Mouse (Mus musculus): ENCODE measurements around the gene Fyb. TPM values are rescaled to one million over a fixed set of nuclear protein-coding genes. Genes with fewer than 3 reads are reported as not detected.

The Fyb gene
- polyA plus RNA-seq, 1 experiment: 190 TPM

- no peak for TF ChIP-seq CTCF (IDR thresholded peaks at IDR 0.05; ENCODE audit: control insufficient read depth, insufficient read depth, insufficient read length)
- no peak for TF ChIP-seq FOSL1 (IDR thresholded peaks at IDR 0.05; ENCODE audit: insufficient read depth, low read length, poor library complexity, severe bottlenecking)
- TF ChIP-seq MYOG (IDR thresholded peaks at IDR 0.05; ENCODE audit: control insufficient read depth, extremely low read depth, insufficient read length): no peak
- TF ChIP-seq USF1 (IDR thresholded peaks at IDR 0.05; ENCODE audit: low read depth): no peak
- TF ChIP-seq MYOD1 (IDR thresholded peaks at IDR 0.05; ENCODE audit: control insufficient read depth, insufficient read length, low read depth): no peak
- no peak for TF ChIP-seq MAX (IDR thresholded peaks at IDR 0.05)
- no peak for TF ChIP-seq CEBPB (IDR thresholded peaks at IDR 0.05; ENCODE audit: low read depth)
- Histone ChIP-seq H3ac (ENCODE audit: control insufficient read depth, insufficient read length, low read depth) (no peak overlapping the region), H3K79me3 (ENCODE audit: low read depth) (no peaks in the 10 kb centered on the region), H3K36me3 (ENCODE audit: control insufficient read depth, insufficient read depth) (no peaks in the 10 kb centered on the region), H3K27me3 (ENCODE audit: control insufficient read depth, insufficient read depth, insufficient read length) (no peaks in the 10 kb centered on the region), H3K79me2 (ENCODE audit: control insufficient read depth, insufficient read depth) (no peaks in the 10 kb centered on the region), H3K4me3 (ENCODE audit: insufficient read depth, poor library complexity, severe bottlenecking) (no peak overlapping the region)
These were observed 77.7 kb downstream of the Fyb start for GRCm38 (mm10) chr15:6600314-6600713.

- Histone ChIP-seq H3ac (ENCODE audit: control insufficient read depth, insufficient read length, low read depth) (no peak overlapping the region), H3K4me3 (ENCODE audit: insufficient read depth, poor library complexity, severe bottlenecking) (no peak overlapping the region), H3K79me2 (ENCODE audit: control insufficient read depth, insufficient read depth) (no peaks in the 10 kb centered on the region), H3K79me3 (ENCODE audit: low read depth) (no peaks in the 10 kb centered on the region), H3K27me3 (ENCODE audit: control insufficient read depth, insufficient read depth, insufficient read length) (no peaks in the 10 kb centered on the region), H3K36me3 (ENCODE audit: control insufficient read depth, insufficient read depth) (no peaks in the 10 kb centered on the region)
- no peak for TF ChIP-seq MAX (IDR thresholded peaks at IDR 0.05)
- no peak for TF ChIP-seq CEBPB (IDR thresholded peaks at IDR 0.05; ENCODE audit: low read depth)
- no peak for TF ChIP-seq FOSL1 (IDR thresholded peaks at IDR 0.05; ENCODE audit: insufficient read depth, low read length, poor library complexity, severe bottlenecking)
- no peak for TF ChIP-seq CTCF (IDR thresholded peaks at IDR 0.05; ENCODE audit: control insufficient read depth, insufficient read depth, insufficient read length)
- no peak for TF ChIP-seq USF1 (IDR thresholded peaks at IDR 0.05; ENCODE audit: low read depth)
- no peak for TF ChIP-seq MYOD1 (IDR thresholded peaks at IDR 0.05; ENCODE audit: control insufficient read depth, insufficient read length, low read depth)
- no peak for TF ChIP-seq MYOG (IDR thresholded peaks at IDR 0.05; ENCODE audit: control insufficient read depth, extremely low read depth, insufficient read length)
These were observed 78.7 kb downstream of the Fyb start for GRCm38 (mm10) chr15:6601330-6601729.

GRCm38 (mm10) chr15:6602003-6602402 is 79.3 kb downstream of the Fyb start:
- no peaks in the 10 kb centered on the region for H3K27me3 ChIP-seq (ENCODE audit: control insufficient read depth, insufficient read depth, insufficient read length)
- no peak overlapping the region for H3K4me3 ChIP-seq (ENCODE audit: insufficient read depth, poor library complexity, severe bottlenecking)
- TF ChIP-seq CEBPB (IDR thresholded peaks at IDR 0.05; ENCODE audit: low read depth) (no peak), CTCF (IDR thresholded peaks at IDR 0.05; ENCODE audit: control insufficient read depth, insufficient read depth, insufficient read length) (no peak), USF1 (IDR thresholded peaks at IDR 0.05; ENCODE audit: low read depth) (no peak), MYOG (IDR thresholded peaks at IDR 0.05; ENCODE audit: control insufficient read depth, extremely low read depth, insufficient read length) (no peak), MAX (IDR thresholded peaks at IDR 0.05) (no peak), MYOD1 (IDR thresholded peaks at IDR 0.05; ENCODE audit: control insufficient read depth, insufficient read length, low read depth) (no peak)
- no peaks in the 10 kb centered on the region for H3K79me3 ChIP-seq (ENCODE audit: low read depth)
- H3K36me3 ChIP-seq (ENCODE audit: control insufficient read depth, insufficient read depth): no peaks in the 10 kb centered on the region
- H3K79me2 ChIP-seq (ENCODE audit: control insufficient read depth, insufficient read depth): no peaks in the 10 kb centered on the region
- no peak overlapping the region for H3ac ChIP-seq (ENCODE audit: control insufficient read depth, insufficient read length, low read depth)

GRCm38 (mm10) chr15:6610703-6611102 is 88.0 kb downstream of the Fyb start:
- no peaks in the 10 kb centered on the region for H3K27me3 ChIP-seq (ENCODE audit: control insufficient read depth, insufficient read depth, insufficient read length)
- no peaks in the 10 kb centered on the region for H3K79me2 ChIP-seq (ENCODE audit: control insufficient read depth, insufficient read depth)
- H3K4me3 ChIP-seq (ENCODE audit: insufficient read depth, poor library complexity, severe bottlenecking): no peak overlapping the region
- H3K36me3 ChIP-seq (ENCODE audit: control insufficient read depth, insufficient read depth): no peaks in the 10 kb centered on the region
- H3ac ChIP-seq (ENCODE audit: control insufficient read depth, insufficient read length, low read depth): no peak overlapping the region
- H3K79me3 ChIP-seq (ENCODE audit: low read depth): no peaks in the 10 kb centered on the region
- TF ChIP-seq USF1 (IDR thresholded peaks at IDR 0.05; ENCODE audit: low read depth): no peak
- no peak for TF ChIP-seq CEBPB (IDR thresholded peaks at IDR 0.05; ENCODE audit: low read depth)
- TF ChIP-seq CTCF (IDR thresholded peaks at IDR 0.05; ENCODE audit: control insufficient read depth, insufficient read depth, insufficient read length): no peak
- no peak for TF ChIP-seq MAX (IDR thresholded peaks at IDR 0.05)
- TF ChIP-seq MYOD1 (IDR thresholded peaks at IDR 0.05; ENCODE audit: control insufficient read depth, insufficient read length, low read depth): no peak
- TF ChIP-seq FOSL1 (IDR thresholded peaks at IDR 0.05; ENCODE audit: insufficient read depth, low read length, poor library complexity, severe bottlenecking): no peak
- no peak for TF ChIP-seq MYOG (IDR thresholded peaks at IDR 0.05; ENCODE audit: control insufficient read depth, extremely low read depth, insufficient read length)

- Histone ChIP-seq H3K4me3 (ENCODE audit: insufficient read depth, poor library complexity, severe bottlenecking) (no peak overlapping the region), H3ac (ENCODE audit: control insufficient read depth, insufficient read length, low read depth) (no peak overlapping the region), H3K79me3 (ENCODE audit: low read depth) (no peaks in the 10 kb centered on the region), H3K36me3 (ENCODE audit: control insufficient read depth, insufficient read depth) (no peaks in the 10 kb centered on the region), H3K27me3 (ENCODE audit: control insufficient read depth, insufficient read depth, insufficient read length) (no peaks in the 10 kb centered on the region), H3K79me2 (ENCODE audit: control insufficient read depth, insufficient read depth) (no peaks in the 10 kb centered on the region)
- TF ChIP-seq USF1 (IDR thresholded peaks at IDR 0.05; ENCODE audit: low read depth): no peak
- TF ChIP-seq MAX (IDR thresholded peaks at IDR 0.05): no peak
- TF ChIP-seq MYOD1 (IDR thresholded peaks at IDR 0.05; ENCODE audit: control insufficient read depth, insufficient read length, low read depth): no peak
- TF ChIP-seq CTCF (IDR thresholded peaks at IDR 0.05; ENCODE audit: control insufficient read depth, insufficient read depth, insufficient read length): no peak
These were observed 90.2 kb downstream of the Fyb start for GRCm38 (mm10) chr15:6612835-6613234.
